Mouse (Mus musculus) erythroblast, embryonic 14.5 days (primary cell): Measurements from ENCODE around the gene Slc36a3.

ENCODE experiments used
- GATA1 ChIP-seq: IDR thresholded peaks from 2 replicates; pipeline ENCODE4 v1.6.1; 2012; ENCODE audit warnings: low read length, inconsistent platforms, mixed read lengths
- TAL1 ChIP-seq: IDR thresholded peaks from 3 replicates; pipeline ENCODE4 v1.6.1; 2012; ENCODE audit warnings: low read length, inconsistent platforms, mixed read lengths

- TF ChIP-seq TAL1 (no peak), GATA1 (no peak)
Measured at GRCm38 (mm10) chr11:55178830-55179229, 27.3 kb upstream of the Slc36a3 start.
